Mouse (Mus musculus) stomach, embryonic 14.5 days (tissue): ENCODE measurements around the gene Opa3. TPM values are rescaled to one million over a fixed set of nuclear protein-coding genes. Genes with fewer than 3 reads are reported as not detected.
A peak's percentile ranks its signal among the peaks of the same experiment; 100 is the strongest.

Source experiments
- ATAC-seq: fragments of 200-750 bp; cut with Nextera tagmentation; 2 replicates; pipeline ENCODE4 v1.8.0; 2017; ENCODE audit warnings: low read depth, moderate TSS enrichment; ENCODE audit not compliant: insufficient number of reproducible peaks, insufficient read depth, low FRiP score
- H3K27ac ChIP-seq: fragments of 300-500 bp; sonication (generic); 2 replicates; pipeline ENCODE4 v1.5.1; 2014; ENCODE audit warnings: mild to moderate bottlenecking, low read length, moderate library complexity, mixed read lengths
- H3K27me3 ChIP-seq: fragments of 300-500 bp; sonication (generic); 2 replicates; pipeline ENCODE4 v1.6.1; 2014; ENCODE audit warnings: low read length, control low read depth, mixed read lengths; ENCODE audit not compliant: control insufficient read depth, insufficient read depth
- H3K36me3 ChIP-seq: fragments of 300-500 bp; sonication (generic); 2 replicates; pipeline ENCODE4 v1.6.1; 2014; ENCODE audit warnings: mild to moderate bottlenecking, control low read depth, low read length, moderate library complexity, mixed read lengths; ENCODE audit not compliant: control insufficient read depth, insufficient read depth
- H3K4me1 ChIP-seq: fragments of 300-500 bp; sonication (generic); 2 replicates; pipeline ENCODE4 v1.6.1; 2014; ENCODE audit warnings: low read length, control low read depth, mixed read lengths; ENCODE audit not compliant: control insufficient read depth, insufficient read depth
- H3K4me2 ChIP-seq: fragments of 300-500 bp; sonication (generic); replicated peaks from 2 replicates; pipeline ENCODE4 v1.6.1; 2014; ENCODE audit warnings: low read depth, low read length, control low read depth
- H3K4me3 ChIP-seq: fragments of 300-500 bp; sonication (generic); 2 replicates; pipeline ENCODE4 v1.5.1; 2014; ENCODE audit warnings: low read depth, low read length, control low read depth
- H3K9ac ChIP-seq: fragments of 300-500 bp; sonication (generic); replicated peaks from 2 replicates; pipeline ENCODE4 v1.6.1; 2014; ENCODE audit warnings: low read depth, mild to moderate bottlenecking, control low read depth, low read length, moderate library complexity, mixed read lengths
- H3K9me3 ChIP-seq: fragments of 300-500 bp; sonication (generic); 2 replicates; pipeline ENCODE4 v1.6.1; 2016; ENCODE audit warnings: low read depth, low read length, control low read depth; ENCODE audit not compliant: control insufficient read depth
- WGBS: fragments of 180-500 bp; shearing (Covaris S2); extraction: QIAGEN DNeasy Blood & Tissue Kit; methylation state at CpG from one replicate; pipeline ENCODE4 v1.1.7; 2014; 5-methylcytosine and 5-hydroxymethylcytosine counted together
- polyA plus RNA-seq: library from polyadenylated mRNA; unstranded; fragments of >200 nt; fragmentation: Nextera tagmentation; extraction: Ambion mirVana; gene quantifications from 2 replicates; pipeline ENCODE4 v1.2.1, GENCODE M21; 2014

Opa3 gene
- polyA plus RNA-seq, 1 experiment from 2014 or later: 42.9 TPM

GRCm38 (mm10) chr7:19196676-19197075 lies 31.5 kb upstream of the Opa3 start:
- Histone ChIP-seq H3K9me3 (no peaks in the 10 kb centered on the region), H3K4me3 (no peak overlapping the region), H3K4me2 (no peak overlapping the region), H3K4me1 (no peaks in the 10 kb centered on the region), H3K27me3 (no peaks in the 10 kb centered on the region), H3K36me3 (peaks cover 13% of the 10 kb centered on the region; the same call in 1 of the 2 replicates), H3K9ac (no peak overlapping the region), H3K27ac (no peak overlapping the region)
- WGBS: 56% methylated on average over 6 of the region's 6 CpGs
- ATAC-seq: no peak

DNA sequence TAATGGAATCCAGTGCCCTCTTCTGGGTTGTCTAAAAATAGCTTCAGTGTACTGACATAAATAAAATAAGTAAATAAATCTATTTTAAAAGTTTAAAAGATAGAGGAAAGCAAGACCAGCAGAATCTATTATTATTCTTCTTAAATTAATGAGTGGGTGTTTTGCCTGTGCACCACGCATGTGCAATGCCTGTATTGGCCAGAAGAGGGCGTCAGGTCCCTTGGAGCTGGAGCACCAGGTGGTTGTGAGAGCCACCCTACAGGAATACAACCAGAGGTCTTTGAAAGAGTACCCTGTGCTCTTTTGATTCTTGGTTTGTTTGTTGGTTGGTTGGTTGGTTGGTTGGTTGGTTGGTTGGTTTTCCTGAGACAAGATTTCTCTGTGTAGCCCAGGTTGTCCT lies 30.1 kb upstream of the Opa3 start:
- H3K36me3 ChIP-seq: peaks cover 10% of the 10 kb centered on the region; the same call in 1 of the 2 replicates
- no peak for ATAC-seq
- H3K9ac ChIP-seq: no peak overlapping the region

GRCm38 (mm10) chr7:19201660-19202059 lies 26.5 kb upstream of the Opa3 start:
- 65% methylated on average over 15 of the region's 15 CpGs for WGBS
- Histone ChIP-seq H3K9ac (no peak overlapping the region), H3K4me1 (no peaks in the 10 kb centered on the region), H3K4me2 (no peak overlapping the region), H3K27me3 (no peaks in the 10 kb centered on the region), H3K9me3 (no peaks in the 10 kb centered on the region), H3K4me3 (no peak overlapping the region), H3K36me3 (peaks cover 6% of the 10 kb centered on the region; the same call in 1 of the 2 replicates), H3K27ac (no peak overlapping the region)
- ATAC-seq: peak; percentile 61; the same call in 1 of the 2 replicates

More for the DNA sequence above, 30.1 kb upstream of the Opa3 start:
- Histone ChIP-seq H3K27me3 (no peaks in the 10 kb centered on the region), H3K4me1 (no peaks in the 10 kb centered on the region), H3K9me3 (no peaks in the 10 kb centered on the region), H3K4me3 (no peak overlapping the region), H3K4me2 (no peak overlapping the region), H3K27ac (no peak overlapping the region)
- 31% methylated on average over 2 of the region's 2 CpGs for WGBS

DNA sequence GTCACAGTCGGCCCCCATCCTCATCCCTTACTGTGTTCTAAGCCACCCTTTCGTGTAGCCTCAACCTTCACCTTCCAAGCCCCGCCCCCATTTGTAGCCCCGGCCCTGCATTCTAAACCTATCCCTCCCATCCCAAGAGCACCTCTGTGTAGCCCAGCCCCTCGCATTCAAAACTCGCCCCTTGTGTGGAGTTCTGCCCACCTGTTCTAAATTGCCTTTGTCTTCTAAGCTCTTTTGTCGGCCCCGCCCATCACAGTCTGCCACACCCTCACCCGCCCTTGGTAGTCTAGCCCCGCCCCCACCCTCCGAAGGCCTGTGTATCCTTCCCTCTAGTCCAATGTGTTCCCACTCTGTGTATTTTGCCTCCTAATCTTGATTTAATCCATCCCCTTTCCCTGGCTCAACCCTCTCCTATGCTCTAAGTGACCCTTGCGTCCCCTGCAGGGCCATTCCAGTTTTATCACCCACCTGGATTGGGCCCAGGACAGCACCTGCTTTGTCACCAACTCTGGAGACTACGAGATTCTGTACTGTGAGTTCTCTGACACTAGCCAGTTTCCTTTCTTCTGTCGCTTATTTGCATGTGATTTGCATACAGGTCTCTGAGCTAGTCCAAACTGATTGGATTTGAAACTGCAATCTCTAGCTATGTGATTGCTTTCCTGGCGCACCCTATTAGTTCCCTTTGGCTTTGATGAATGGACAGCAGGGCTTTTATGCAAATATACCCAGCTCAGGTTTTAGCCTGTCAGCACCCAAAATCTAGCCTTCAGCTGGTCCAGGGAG lies 25.9 kb upstream of the Opa3 start:
- H3K27me3 ChIP-seq: no peaks in the 10 kb centered on the region
- no peaks in the 10 kb centered on the region for H3K9me3 ChIP-seq
- H3K4me1 ChIP-seq: no peaks in the 10 kb centered on the region
- H3K36me3 ChIP-seq: peaks cover 6% of the 10 kb centered on the region; the same call in 1 of the 2 replicates
- WGBS: 53% methylated on average over 15 of the region's 15 CpGs
- no peak overlapping the region for H3K4me2 ChIP-seq
- H3K9ac ChIP-seq: no peak overlapping the region
- no peak overlapping the region for H3K4me3 ChIP-seq
- no peak overlapping the region for H3K27ac ChIP-seq
- ATAC-seq: peak; percentile 28; the same call in 1 of the 2 replicates

- Histone ChIP-seq H3K4me1 (peaks cover 6% of the 10 kb centered on the region; the same call in 1 of the 2 replicates), H3K27me3 (no peaks in the 10 kb centered on the region), H3K4me2 (no peak overlapping the region), H3K9me3 (no peaks in the 10 kb centered on the region), H3K27ac (no peak overlapping the region), H3K36me3 (no peaks in the 10 kb centered on the region; the same call in 1 of the 2 replicates), H3K9ac (no peak overlapping the region), H3K4me3 (no peak overlapping the region)
- no peak for ATAC-seq
- WGBS: 81% methylated on average over 13 of the region's 13 CpGs
Measured at GRCm38 (mm10) chr7:19208201-19208910, 19.8 kb upstream of the Opa3 start.

DNA sequence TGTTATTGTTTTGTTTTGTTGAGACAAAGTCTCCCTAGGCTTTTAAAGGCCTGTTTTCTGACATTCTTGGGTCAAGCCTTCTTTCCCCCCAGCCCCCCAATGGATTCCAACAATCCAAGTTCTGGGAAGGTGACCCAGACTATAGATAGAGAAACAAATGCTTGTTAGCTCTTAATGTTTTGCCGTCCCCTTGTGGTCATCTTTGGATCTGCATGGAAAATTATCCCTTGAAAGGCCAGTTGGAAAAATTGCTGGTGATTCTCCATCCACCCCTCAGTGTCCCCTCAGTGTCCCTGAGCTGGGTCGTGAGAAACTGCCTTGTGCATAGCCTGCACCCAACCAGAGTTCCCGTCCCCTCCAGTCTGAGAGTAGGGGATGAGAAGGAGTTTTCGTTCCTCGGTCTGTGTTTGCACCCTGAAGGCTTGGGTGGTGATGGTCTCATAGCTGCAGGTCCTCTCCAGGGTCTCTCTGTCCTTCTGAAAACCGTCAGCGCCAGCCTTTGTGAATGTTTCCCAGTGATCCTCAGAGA lies 19.1 kb upstream of the Opa3 start:
- H3K27ac ChIP-seq: no peak overlapping the region
- H3K9ac ChIP-seq: no peak overlapping the region
- no peaks in the 10 kb centered on the region for H3K9me3 ChIP-seq
- WGBS: 47% methylated on average over 7 of the region's 7 CpGs
- H3K27me3 ChIP-seq: no peaks in the 10 kb centered on the region
- no peak for ATAC-seq
- no peak overlapping the region for H3K4me3 ChIP-seq
- no peak overlapping the region for H3K4me2 ChIP-seq
- H3K4me1 ChIP-seq: peaks cover 6% of the 10 kb centered on the region; the same call in 1 of the 2 replicates
- H3K36me3 ChIP-seq: no peaks in the 10 kb centered on the region

DNA sequence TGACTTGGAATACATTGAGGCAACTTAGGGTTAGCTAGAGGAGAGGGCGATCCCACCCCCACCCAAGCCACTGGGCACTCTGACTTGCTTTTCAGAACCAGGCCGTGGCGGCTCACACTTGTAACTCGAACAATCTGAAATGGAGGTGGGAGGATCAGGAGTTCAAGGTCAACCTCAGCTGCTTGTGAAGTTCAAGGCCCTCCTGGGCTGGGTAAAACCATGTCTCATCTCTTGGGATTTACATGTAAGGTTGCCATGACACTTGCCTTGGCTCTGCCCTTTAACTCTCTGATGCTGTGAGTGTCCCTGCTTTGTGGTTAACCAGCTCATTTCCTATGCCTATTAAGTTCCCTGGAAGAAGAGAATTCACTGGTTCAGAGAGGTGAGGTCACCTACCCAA lies 18.6 kb upstream of the Opa3 start:
- H3K36me3 ChIP-seq: no peaks in the 10 kb centered on the region
- no peaks in the 10 kb centered on the region for H3K9me3 ChIP-seq
- 85% methylated on average over 4 of the region's 4 CpGs for WGBS
- H3K4me2 ChIP-seq: no peak overlapping the region
- no peak overlapping the region for H3K27ac ChIP-seq
- H3K9ac ChIP-seq: no peak overlapping the region
- H3K4me1 ChIP-seq: peaks cover 6% of the 10 kb centered on the region; the same call in 1 of the 2 replicates
- no peak for ATAC-seq
- no peaks in the 10 kb centered on the region for H3K27me3 ChIP-seq
- no peak overlapping the region for H3K4me3 ChIP-seq

DNA sequence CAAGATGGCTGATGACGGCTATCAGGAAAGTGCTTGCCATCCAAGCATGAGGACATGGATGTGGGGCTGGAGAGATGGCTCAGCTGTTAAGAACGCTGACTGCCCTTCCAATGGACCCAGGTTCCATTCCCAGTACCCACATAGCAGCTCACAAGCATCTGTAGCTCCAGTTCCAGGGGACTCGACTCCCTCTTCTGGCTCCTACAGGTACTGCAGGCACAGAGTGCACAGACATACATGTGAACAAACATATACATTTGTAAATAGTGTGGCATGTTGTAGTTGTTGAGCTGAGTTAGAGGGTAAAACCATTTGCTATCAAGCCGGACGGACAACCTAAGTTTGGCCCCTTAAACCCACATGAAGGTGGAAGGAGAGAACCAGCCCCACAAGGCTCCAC lies 18.1 kb upstream of the Opa3 start:
- H3K9me3 ChIP-seq: no peaks in the 10 kb centered on the region
- H3K27ac ChIP-seq: no peak overlapping the region
- 92% methylated on average over 5 of the region's 5 CpGs for WGBS
- no peak overlapping the region for H3K4me3 ChIP-seq
- H3K4me1 ChIP-seq: peaks cover 6% of the 10 kb centered on the region; the same call in 1 of the 2 replicates
- H3K9ac ChIP-seq: no peak overlapping the region
- no peak for ATAC-seq
- H3K36me3 ChIP-seq: no peaks in the 10 kb centered on the region
- H3K27me3 ChIP-seq: no peaks in the 10 kb centered on the region
- no peak overlapping the region for H3K4me2 ChIP-seq
